Mouse (Mus musculus) embryonic facial prominence, embryonic 10.5 days (tissue): Measurements from ENCODE around the gene Aprt. TPM values are rescaled to one million over a fixed set of nuclear protein-coding genes. Genes with fewer than 3 reads are reported as not detected.

ENCODE experiments used
- DNase-seq: peaks from one replicate; pipeline ENCODE4 v3.0.0-alpha.2; 2017; ENCODE audit warnings: low spot score
- H3K27ac ChIP-seq: fragments of 300-500 bp; sonication (generic); replicated peaks from 2 replicates; pipeline ENCODE4 v1.5.1; 2016; ENCODE audit warnings: mild to moderate bottlenecking
- H3K27me3 ChIP-seq: fragments of 300-500 bp; sonication (generic); replicated peaks from 2 replicates; pipeline ENCODE4 v1.6.1; 2016; ENCODE audit warnings: low read depth, mild to moderate bottlenecking; ENCODE audit not compliant: poor library complexity, severe bottlenecking
- H3K36me3 ChIP-seq: fragments of 300-500 bp; sonication (generic); replicated peaks from 2 replicates; pipeline ENCODE4 v1.6.1; 2016; ENCODE audit warnings: mild to moderate bottlenecking, moderate library complexity
- H3K4me1 ChIP-seq: fragments of 300-500 bp; sonication (generic); 2 replicates; pipeline ENCODE4 v1.6.1; 2016
- H3K4me3 ChIP-seq: fragments of 300-500 bp; sonication (generic); 2 replicates; pipeline ENCODE4 v1.5.1; 2016; ENCODE audit warnings: mild to moderate bottlenecking, moderate library complexity
- H3K9me3 ChIP-seq: fragments of 300-500 bp; sonication (generic); 2 replicates; pipeline ENCODE4 v1.6.1; 2016; ENCODE audit warnings: mild to moderate bottlenecking
- WGBS: fragments of 180-500 bp; shearing (Covaris S2); methylation state at CpG from one replicate; pipeline ENCODE4 v1.1.7; 2016; 5-methylcytosine and 5-hydroxymethylcytosine counted together
- polyA plus RNA-seq: library from polyadenylated mRNA; unstranded; fragments of >200 nt; fragmentation: Nextera tagmentation; extraction: Ambion mirVana; gene quantifications from 2 replicates; pipeline ENCODE4 v1.2.1, GENCODE M21; 2016

Aprt gene
- 296 and 300 TPM in 2 replicates for polyA plus RNA-seq

GRCm38 (mm10) chr8:122576648-122577022 is at the start of gene Aprt:
Aprt (minus strand) TSS chr8:122576909.
- Histone ChIP-seq H3K9me3 (no peaks in the 10 kb centered on the region), H3K36me3 (peaks cover 38% of the 10 kb centered on the region), H3K4me1 (peaks cover 84% of the 10 kb centered on the region), H3K27ac (peak within 1 kb of the TSS; percentile 90), H3K4me3 (peak within 1 kb of the TSS; percentile 72), H3K27me3 (no peaks in the 10 kb centered on the region)
- under 1% methylated on average over 39 of the region's 39 CpGs for WGBS
- peak; percentile 96 for DNase-seq

- Histone ChIP-seq H3K4me3 (no peak overlapping the region), H3K4me1 (peaks cover 38% of the 10 kb centered on the region), H3K27ac (no peak overlapping the region), H3K27me3 (peaks cover 40% of the 10 kb centered on the region), H3K36me3 (no peaks in the 10 kb centered on the region), H3K9me3 (no peaks in the 10 kb centered on the region)
- 82% methylated on average over 9 of the region's 9 CpGs for WGBS
- no peak for DNase-seq
Observed at GRCm38 (mm10) chr8:122625811-122626210, 49.1 kb upstream of the Aprt start.

- H3K27ac ChIP-seq, result peak overlapping the region; percentile 51; the same call in 1 of the 2 replicates
- 73% methylated on average over 5 of the region's 5 CpGs for WGBS
Observed at GRCm38 (mm10) chr8:122624653-122625052, 47.9 kb upstream of the Aprt start.

GRCm38 (mm10) chr8:122623844-122624642 is 47.3 kb upstream of the Aprt start:
- WGBS, result 90% methylated on average over 17 of the region's 17 CpGs
- Histone ChIP-seq H3K27ac (peak overlapping the region; percentile 51; the same call in 1 of the 2 replicates), H3K4me3 (no peak overlapping the region), H3K27me3 (peaks cover 25% of the 10 kb centered on the region), H3K36me3 (no peaks in the 10 kb centered on the region), H3K9me3 (no peaks in the 10 kb centered on the region), H3K4me1 (peaks cover 43% of the 10 kb centered on the region)
- no peak for DNase-seq

More at GRCm38 (mm10) chr8:122624653-122625052, 47.9 kb upstream of the Aprt start:
- H3K4me1 ChIP-seq, result peaks cover 42% of the 10 kb centered on the region
- DNase-seq, result no peak
- H3K27me3 ChIP-seq, result peaks cover 31% of the 10 kb centered on the region
- no peaks in the 10 kb centered on the region for H3K9me3 ChIP-seq
- no peak overlapping the region for H3K4me3 ChIP-seq
- H3K36me3 ChIP-seq, result no peaks in the 10 kb centered on the region

GRCm38 (mm10) chr8:122622727-122623126 is 46.0 kb upstream of the Aprt start, which contains the start of gene Pabpn1l:
Pabpn1l (minus strand) TSS chr8:122622739.
- Histone ChIP-seq H3K36me3 (no peaks in the 10 kb centered on the region), H3K27ac (no peak within 1 kb of the TSS), H3K4me1 (peaks cover 55% of the 10 kb centered on the region), H3K9me3 (no peaks in the 10 kb centered on the region), H3K27me3 (0 out of 2 replicates have a peak, but pooled peaks cover 12% of the 10 kb centered on the region), H3K4me3 (no peak within 1 kb of the TSS)
- no peak for DNase-seq
- 60% methylated on average over 6 of the region's 6 CpGs for WGBS

GRCm38 (mm10) chr8:122620446-122620845 is 43.7 kb upstream of the Aprt start:
- 40% methylated on average over 5 of the region's 5 CpGs for WGBS
- peak overlapping the region; percentile 71 for H3K27ac ChIP-seq
- no peak for DNase-seq
- H3K4me3 ChIP-seq, result no peak overlapping the region
- H3K27me3 ChIP-seq, result 0 out of 2 replicates have a peak, but pooled peaks cover 4% of the 10 kb centered on the region
- peaks cover 4% of the 10 kb centered on the region for H3K36me3 ChIP-seq
- peaks cover 65% of the 10 kb centered on the region for H3K4me1 ChIP-seq
- no peaks in the 10 kb centered on the region for H3K9me3 ChIP-seq

GRCm38 (mm10) chr8:122618660-122619378 is 42.1 kb upstream of the Aprt start:
- 74% methylated on average over 6 of the region's 6 CpGs for WGBS
- 0 out of 2 replicates have a peak, but pooled peaks cover 4% of the 10 kb centered on the region for H3K27me3 ChIP-seq
- H3K4me3 ChIP-seq, result no peak overlapping the region
- H3K4me1 ChIP-seq, result peaks cover 60% of the 10 kb centered on the region
- H3K36me3 ChIP-seq, result peaks cover 12% of the 10 kb centered on the region
- no peak for DNase-seq
- peak overlapping the region; percentile 71 for H3K27ac ChIP-seq
- H3K9me3 ChIP-seq, result no peaks in the 10 kb centered on the region

GRCm38 (mm10) chr8:122617947-122618546 is 41.3 kb upstream of the Aprt start:
- Histone ChIP-seq H3K27ac (peak overlapping the region; percentile 48; the same call in 1 of the 2 replicates), H3K4me3 (no peak overlapping the region), H3K36me3 (peaks cover 17% of the 10 kb centered on the region), H3K4me1 (peaks cover 55% of the 10 kb centered on the region), H3K9me3 (no peaks in the 10 kb centered on the region), H3K27me3 (0 out of 2 replicates have a peak, but pooled peaks cover 4% of the 10 kb centered on the region)
- 34% methylated on average over 5 of the region's 7 CpGs for WGBS
- peak; percentile 84 for DNase-seq

GRCm38 (mm10) chr8:122616181-122616905 is 39.6 kb upstream of the Aprt start:
- H3K9me3 ChIP-seq, result no peaks in the 10 kb centered on the region
- H3K27ac ChIP-seq, result no peak overlapping the region; the same call in 1 of the 2 replicates
- WGBS, result 79% methylated on average over 9 of the region's 9 CpGs
- 0 out of 2 replicates have a peak, but pooled peaks cover under 1% of the 10 kb centered on the region for H3K27me3 ChIP-seq
- no peak overlapping the region for H3K4me3 ChIP-seq
- peaks cover 17% of the 10 kb centered on the region for H3K36me3 ChIP-seq
- H3K4me1 ChIP-seq, result peaks cover 58% of the 10 kb centered on the region
- DNase-seq, result no peak

- H3K9me3 ChIP-seq, result no peaks in the 10 kb centered on the region
- peak within 1 kb of the TSS; percentile 82 for H3K4me3 ChIP-seq
- H3K27me3 ChIP-seq, result no peaks in the 10 kb centered on the region
- H3K27ac ChIP-seq, result peak within 1 kb of the TSS; percentile 87
- peaks cover 17% of the 10 kb centered on the region for H3K36me3 ChIP-seq
- H3K4me1 ChIP-seq, result peaks cover 35% of the 10 kb centered on the region
- WGBS, result under 1% methylated on average over 57 of the region's 57 CpGs
- DNase-seq, result peak; percentile 98
Observed at GRCm38 (mm10) chr8:122611295-122612133, 34.8 kb upstream of the Aprt start, which contains the start of the genes Galns and Trappc2l. Galns (minus strand) TSS chr8:122611463. Trappc2l (plus strand) TSS chr8:122611640.
